Mouse (Mus musculus) liver, embryonic 15.5 days (tissue): ENCODE data around the gene Comt. TPM values are rescaled to one million over a fixed set of nuclear protein-coding genes. Genes with fewer than 3 reads are reported as not detected.

Experiments
- ATAC-seq: fragments of 200-750 bp; cut with Nextera tagmentation; 2 replicates; pipeline ENCODE4 v1.8.0; 2017; ENCODE audit warnings: moderate number of reproducible peaks, mild to moderate bottlenecking, moderate library complexity; ENCODE audit not compliant: insufficient read depth
- H3K27ac ChIP-seq: fragments of 300-500 bp; sonication (generic); replicated peaks from 2 replicates; pipeline ENCODE4 v1.5.1; 2015; ENCODE audit warnings: mild to moderate bottlenecking, inconsistent platforms
- H3K27me3 ChIP-seq: fragments of 300-500 bp; sonication (generic); 2 replicates; pipeline ENCODE4 v1.6.1; 2015; ENCODE audit warnings: mild to moderate bottlenecking, inconsistent platforms
- H3K36me3 ChIP-seq: fragments of 300-500 bp; sonication (generic); replicated peaks from 2 replicates; pipeline ENCODE4 v1.6.1; 2015; ENCODE audit warnings: moderate library complexity, mild to moderate bottlenecking, inconsistent platforms
- H3K4me1 ChIP-seq: fragments of 300-500 bp; sonication (generic); replicated peaks from 2 replicates; pipeline ENCODE4 v1.6.1; 2015; ENCODE audit warnings: inconsistent platforms
- H3K4me2 ChIP-seq: fragments of 300-500 bp; sonication (generic); 2 replicates; pipeline ENCODE4 v1.6.1; 2015; ENCODE audit warnings: moderate library complexity, mild to moderate bottlenecking, inconsistent platforms
- H3K4me3 ChIP-seq: fragments of 300-500 bp; sonication (generic); replicated peaks from 2 replicates; pipeline ENCODE4 v1.5.1; 2015; ENCODE audit warnings: mild to moderate bottlenecking, inconsistent platforms
- H3K9ac ChIP-seq: fragments of 300-500 bp; sonication (generic); 2 replicates; pipeline ENCODE4 v1.6.1; 2015; ENCODE audit warnings: moderate library complexity, mild to moderate bottlenecking, inconsistent platforms
- H3K9me3 ChIP-seq: fragments of 300-500 bp; sonication (generic); replicated peaks from 2 replicates; pipeline ENCODE4 v1.6.1; 2016; ENCODE audit warnings: inconsistent platforms
- WGBS: fragments of 180-500 bp; shearing (Covaris S2); methylation state at CpG from one replicate; pipeline ENCODE4 v1.1.7; 2015; ENCODE audit warnings: mixed read lengths; ENCODE audit not compliant: insufficient replicate concordance; 5-methylcytosine and 5-hydroxymethylcytosine counted together
- polyA plus RNA-seq: library from polyadenylated mRNA; unstranded; fragments of >200 nt; fragmentation: Nextera tagmentation; extraction: Ambion mirVana; gene quantifications from 2 replicates; pipeline ENCODE4 v1.2.1, GENCODE M21; 2015

Gene Comt
- polyA plus RNA-seq, 1 experiment from 2014 or later: 87.6 TPM

GRCm38 (mm10) chr16:18387704-18388582 is 38.7 kb downstream of the Comt start:
- Histone ChIP-seq H3K4me3 (no peak overlapping the region), H3K36me3 (no peaks in the 10 kb centered on the region), H3K27me3 (no peaks in the 10 kb centered on the region), H3K9ac (peak overlapping the region; percentile 21; the same call in 1 of the 2 replicates), H3K4me1 (peaks cover 89% of the 10 kb centered on the region), H3K4me2 (peak overlapping the region; percentile 61), H3K27ac (peak overlapping the region; percentile 70), H3K9me3 (no peaks in the 10 kb centered on the region)
- peak; percentile 71 for ATAC-seq
- 22% methylated on average over 7 of the region's 7 CpGs for WGBS

- Histone ChIP-seq H3K27ac (peak overlapping the region; percentile 70), H3K27me3 (no peaks in the 10 kb centered on the region), H3K4me1 (peaks cover 85% of the 10 kb centered on the region), H3K36me3 (no peaks in the 10 kb centered on the region), H3K4me2 (peak overlapping the region; percentile 61; the same call in 1 of the 2 replicates), H3K9me3 (no peaks in the 10 kb centered on the region), H3K4me3 (no peak overlapping the region), H3K9ac (no peak overlapping the region)
- 55% methylated on average over 3 of the region's 3 CpGs for WGBS
- no peak for ATAC-seq
Observed at GRCm38 (mm10) chr16:18386972-18387371, 39.7 kb downstream of the Comt start.

- H3K4me2 ChIP-seq: no peak overlapping the region
- no peaks in the 10 kb centered on the region for H3K9me3 ChIP-seq
- no peak for ATAC-seq
- H3K36me3 ChIP-seq: no peaks in the 10 kb centered on the region
- 64% methylated on average over 7 of the region's 7 CpGs for whole genome bisulfite sequencing
- H3K4me3 ChIP-seq: no peak overlapping the region
- no peak overlapping the region for H3K9ac ChIP-seq
- H3K27ac ChIP-seq: peak overlapping the region; percentile 21; the same call in 1 of the 2 replicates
- no peaks in the 10 kb centered on the region for H3K27me3 ChIP-seq
- peaks cover 80% of the 10 kb centered on the region for H3K4me1 ChIP-seq
Observed at GRCm38 (mm10) chr16:18386451-18386850, 40.2 kb downstream of the Comt start.

- H3K9me3 ChIP-seq: no peaks in the 10 kb centered on the region
- no peak overlapping the region for H3K4me2 ChIP-seq
- H3K27me3 ChIP-seq: no peaks in the 10 kb centered on the region
- no peak for ATAC-seq
- no peaks in the 10 kb centered on the region for H3K36me3 ChIP-seq
- 82% methylated on average over 5 of the region's 5 CpGs for WGBS
- H3K9ac ChIP-seq: no peak overlapping the region
- H3K27ac ChIP-seq: no peak overlapping the region
- H3K4me1 ChIP-seq: peaks cover 70% of the 10 kb centered on the region
- no peak overlapping the region for H3K4me3 ChIP-seq
Observed at GRCm38 (mm10) chr16:18385411-18385810, 41.2 kb downstream of the Comt start.

- Histone ChIP-seq H3K9me3 (no peaks in the 10 kb centered on the region), H3K27me3 (no peaks in the 10 kb centered on the region), H3K4me2 (no peak overlapping the region), H3K27ac (no peak overlapping the region), H3K36me3 (no peaks in the 10 kb centered on the region), H3K4me3 (no peak overlapping the region), H3K4me1 (peaks cover 63% of the 10 kb centered on the region), H3K9ac (no peak overlapping the region)
- ATAC-seq: no peak
- WGBS: 83% methylated on average over 8 of the region's 8 CpGs
Observed at GRCm38 (mm10) chr16:18384659-18385058, 42.0 kb downstream of the Comt start.

GRCm38 (mm10) chr16:18384211-18384610 is 42.4 kb downstream of the Comt start:
- 72% methylated on average over 7 of the region's 7 CpGs for WGBS
- Histone ChIP-seq H3K4me3 (no peak overlapping the region), H3K27ac (no peak overlapping the region; the same call in 1 of the 2 replicates), H3K27me3 (no peaks in the 10 kb centered on the region), H3K9me3 (no peaks in the 10 kb centered on the region), H3K4me2 (no peak overlapping the region), H3K4me1 (peaks cover 58% of the 10 kb centered on the region), H3K9ac (no peak overlapping the region), H3K36me3 (no peaks in the 10 kb centered on the region)
- ATAC-seq: no peak

- H3K4me2 ChIP-seq: no peak overlapping the region
- WGBS: 55% methylated on average over 3 of the region's 3 CpGs
- H3K36me3 ChIP-seq: no peaks in the 10 kb centered on the region
- H3K9me3 ChIP-seq: no peaks in the 10 kb centered on the region
- H3K4me3 ChIP-seq: no peak overlapping the region
- H3K9ac ChIP-seq: no peak overlapping the region
- no peak overlapping the region for H3K27ac ChIP-seq
- peaks cover 54% of the 10 kb centered on the region for H3K4me1 ChIP-seq
- ATAC-seq: no peak
- no peaks in the 10 kb centered on the region for H3K27me3 ChIP-seq
Observed at GRCm38 (mm10) chr16:18383756-18384155, 42.9 kb downstream of the Comt start.

GRCm38 (mm10) chr16:18383045-18383726 is 43.5 kb downstream of the Comt start:
- no peaks in the 10 kb centered on the region for H3K27me3 ChIP-seq
- no peaks in the 10 kb centered on the region for H3K36me3 ChIP-seq
- H3K9ac ChIP-seq: no peak overlapping the region
- peaks cover 49% of the 10 kb centered on the region for H3K4me1 ChIP-seq
- no peaks in the 10 kb centered on the region for H3K9me3 ChIP-seq
- 0 out of 2 replicates have a peak, but pooled peaks have one; percentile 29 for ATAC-seq
- H3K4me2 ChIP-seq: no peak overlapping the region
- H3K4me3 ChIP-seq: no peak overlapping the region
- WGBS: 75% methylated on average over 9 of the region's 9 CpGs
- H3K27ac ChIP-seq: 0 out of 2 replicates have a peak overlapping the region, but pooled peaks have one; percentile 33

GRCm38 (mm10) chr16:18381621-18382258 is 44.9 kb downstream of the Comt start:
- Histone ChIP-seq H3K4me3 (no peak overlapping the region), H3K4me1 (peaks cover 47% of the 10 kb centered on the region), H3K9ac (no peak overlapping the region), H3K27ac (no peak overlapping the region), H3K9me3 (no peaks in the 10 kb centered on the region), H3K27me3 (no peaks in the 10 kb centered on the region), H3K4me2 (no peak overlapping the region), H3K36me3 (no peaks in the 10 kb centered on the region)
- ATAC-seq: no peak
- WGBS: 64% methylated on average over 6 of the region's 6 CpGs

- Histone ChIP-seq H3K9ac (no peak overlapping the region), H3K36me3 (no peaks in the 10 kb centered on the region), H3K27me3 (no peaks in the 10 kb centered on the region), H3K27ac (no peak overlapping the region), H3K4me2 (no peak overlapping the region), H3K4me1 (peaks cover 42% of the 10 kb centered on the region), H3K4me3 (no peak overlapping the region), H3K9me3 (no peaks in the 10 kb centered on the region)
- ATAC-seq: no peak
- WGBS: 63% methylated on average over 6 of the region's 6 CpGs
Observed at GRCm38 (mm10) chr16:18380495-18381063, 46.1 kb downstream of the Comt start.
